Mouse (Mus musculus) adrenal gland, postnatal 25 days (tissue): Measurements from ENCODE around the gene Tmem176a. TPM values are rescaled to one million over a fixed set of nuclear protein-coding genes. Genes with fewer than 3 reads are reported as not detected.

Experiments used
- DNase-seq: peaks from one replicate; pipeline ENCODE4 v3.0.0; 2021; ENCODE audit warnings: mixed read lengths
- total RNA-seq: library from RNA; stranded (reverse); gene quantifications from 2 replicates; pipeline ENCODE4 v1.2.3, GENCODE M21; 2021

The Tmem176a gene
- total RNA-seq, 1 experiment from 2014 or later, result 286 TPM

DNA sequence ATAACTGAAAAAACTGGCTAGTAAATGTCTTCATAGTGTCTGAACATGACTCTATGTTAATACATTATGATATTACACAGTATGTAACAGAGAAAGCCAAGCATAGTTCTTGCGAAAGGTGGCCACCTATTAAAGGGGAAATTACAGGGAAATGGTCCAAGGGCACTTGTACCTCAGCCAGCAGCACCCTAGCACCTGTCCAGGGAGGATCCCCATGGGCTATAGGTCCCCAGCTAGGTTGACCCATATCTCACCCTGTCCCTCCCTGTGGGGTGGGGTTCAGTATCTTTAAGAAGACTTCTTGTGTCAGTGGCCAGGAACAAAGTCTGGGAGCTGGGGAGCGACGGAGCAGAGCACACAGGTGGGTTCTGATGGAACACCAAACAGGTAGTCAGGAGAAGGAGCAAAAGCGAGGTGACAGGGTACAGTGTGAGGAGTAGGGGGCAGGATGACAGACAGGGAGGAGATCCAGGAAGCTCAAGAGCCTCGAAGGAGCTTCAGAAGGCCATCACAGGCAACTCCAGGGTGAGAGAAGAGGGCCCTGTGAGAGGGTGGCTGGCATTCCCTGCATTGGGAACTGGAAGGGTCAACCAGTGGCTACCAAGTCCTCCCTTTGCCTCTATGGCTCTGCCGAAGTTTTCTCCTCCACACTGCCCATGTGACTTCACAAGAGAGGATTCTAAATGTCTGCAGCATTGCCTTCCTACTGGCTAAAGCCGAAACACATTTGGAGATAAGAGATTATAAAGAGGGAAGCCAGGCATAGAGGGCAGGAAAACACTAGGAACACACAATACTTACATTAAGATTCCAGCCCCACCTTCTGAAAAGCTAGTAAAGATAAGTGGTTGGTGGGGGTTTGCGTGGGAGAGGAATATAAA is 54.5 kb downstream of the Tmem176a start:
- no peak for DNase-seq

DNA sequence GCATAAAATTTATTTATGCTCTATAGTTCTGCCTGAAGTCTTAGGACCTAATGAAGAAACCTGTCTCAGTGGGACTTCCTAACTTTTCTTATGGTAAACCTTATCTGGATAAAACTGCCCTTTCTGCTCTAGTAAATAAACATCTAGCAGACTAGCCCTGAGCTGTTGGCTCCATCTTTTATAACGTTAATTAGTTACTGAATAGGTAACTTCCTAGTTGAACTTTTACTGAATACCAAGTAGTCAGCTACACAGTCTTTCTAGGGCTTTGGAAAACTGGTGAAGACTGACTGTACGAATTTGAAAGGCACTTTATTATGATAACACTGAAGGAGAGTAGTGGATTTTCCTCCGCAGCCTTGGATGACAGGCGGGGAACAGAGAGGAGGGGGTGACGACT is 55.2 kb downstream of the Tmem176a start:
- no peak for DNase-seq

Other genes starting within 250 kb of the Tmem176a start
- gene Repin1, start 247.0 kb upstream of the Tmem176a start, total RNA-seq, result 66.1 and 67.8 TPM in 2 replicates
- gene Gm44965, start 247.0 kb upstream of the Tmem176a start, total RNA-seq, result not detected in 2 replicates
- gene Zfp775, start 238.9 kb upstream of the Tmem176a start, total RNA-seq, result 8.2 and 15.4 TPM in 2 replicates
- 1.7 and 3.4 TPM in 2 replicates for gene AI854703, start 214.2 kb upstream of the Tmem176a start, total RNA-seq
- 9.9 and 13.7 TPM in 2 replicates for gene Gimap8, start 193.7 kb upstream of the Tmem176a start, total RNA-seq
- gene Gimap9, start 164.8 kb upstream of the Tmem176a start, total RNA-seq, result 5.7 and 8.1 TPM in 2 replicates
- gene Gimap4, start 156.4 kb upstream of the Tmem176a start, total RNA-seq, result 51.4 and 59.1 TPM in 2 replicates
- 49.4 and 57.9 TPM in 2 replicates for gene Gimap6, start 132.7 kb upstream of the Tmem176a start, total RNA-seq
- 6.7 and 6.9 TPM in 2 replicates for gene Gm28053, start 122.3 kb upstream of the Tmem176a start, total RNA-seq
- gene Gimap7, start 122.3 kb upstream of the Tmem176a start, total RNA-seq, result 0.33 TPM in 1 of 2 replicates, not detected in the other
- 12.9 and 15.5 TPM in 2 replicates for gene Gimap1, start 101.9 kb upstream of the Tmem176a start, total RNA-seq
- gene Gimap5, start 94.7 kb upstream of the Tmem176a start, total RNA-seq, result 10.5 and 16.2 TPM in 2 replicates
- gene Gimap3, start 70.1 kb upstream of the Tmem176a start, total RNA-seq, result 2.4 and 3.5 TPM in 2 replicates
- gene Tmem176b, start 577 bp downstream of the Tmem176a start, total RNA-seq, result 498 and 582 TPM in 2 replicates
- not detected in 2 replicates for gene Aoc1, start 32.0 kb downstream of the Tmem176a start, total RNA-seq
- gene 1600015I10Rik, start 89.0 kb downstream of the Tmem176a start, total RNA-seq, result not detected in 2 replicates
- gene Doxl2, start 134.0 kb downstream of the Tmem176a start, total RNA-seq, result not detected in 2 replicates
- 0.21 TPM in 1 of 2 replicates, not detected in the other for gene Svs1, start 145.9 kb downstream of the Tmem176a start, total RNA-seq
- gene Gpnmb, start 195.6 kb downstream of the Tmem176a start, total RNA-seq, result 0.33 TPM in 1 of 2 replicates, not detected in the other
- gene Malsu1, start 232.9 kb downstream of the Tmem176a start, total RNA-seq, result 29.6 and 43.0 TPM in 2 replicates